Mouse (Mus musculus) kidney, postnatal 0 days (tissue): Measurements from ENCODE around the gene Gm1604a. TPM values are rescaled to one million over a fixed set of nuclear protein-coding genes. Genes with fewer than 3 reads are reported as not detected.
"Not testable (repeated sequence)": the region's sequence is repeated elsewhere in the genome, so short reads cannot be mapped to it uniquely, and the experiment has no call there.

Experiments
- ATAC-seq: fragments of 200-750 bp; cut with Nextera tagmentation; replicated peaks from 2 replicates; pipeline ENCODE4 v1.8.0; 2017; ENCODE audit warnings: low read depth, moderate number of reproducible peaks, moderate TSS enrichment, moderate library complexity; ENCODE audit not compliant: low FRiP score
- DNase-seq: peaks from one replicate; pipeline ENCODE4 v3.0.0-alpha.2; 2016; ENCODE audit warnings: low spot score
- H3K27ac ChIP-seq: fragments of 300-500 bp; sonication (generic); 2 replicates; pipeline ENCODE4 v1.5.1; 2014; ENCODE audit warnings: mild to moderate bottlenecking
- H3K27me3 ChIP-seq: fragments of 300-500 bp; sonication (generic); 2 replicates; pipeline ENCODE4 v1.6.1; 2014; ENCODE audit warnings: low read length, mixed read lengths; ENCODE audit not compliant: insufficient read depth
- H3K36me3 ChIP-seq: fragments of 300-500 bp; sonication (generic); 2 replicates; pipeline ENCODE4 v1.6.1; 2014; ENCODE audit warnings: low read length, mixed read lengths; ENCODE audit not compliant: insufficient read depth
- H3K4me1 ChIP-seq: fragments of 300-500 bp; sonication (generic); replicated peaks from 2 replicates; pipeline ENCODE4 v1.6.1; 2014; ENCODE audit warnings: antibody characterized with exemption, low read length, mixed read lengths; ENCODE audit not compliant: insufficient read depth
- H3K4me2 ChIP-seq: fragments of 300-500 bp; sonication (generic); 2 replicates; pipeline ENCODE4 v1.6.1; 2014; ENCODE audit warnings: mild to moderate bottlenecking, low read length, moderate library complexity, mixed read lengths
- H3K4me3 ChIP-seq: fragments of 300-500 bp; sonication (generic); replicated peaks from 2 replicates; pipeline ENCODE4 v1.5.1; 2014; ENCODE audit warnings: low read depth, low read length
- H3K9ac ChIP-seq: fragments of 300-500 bp; sonication (generic); 2 replicates; pipeline ENCODE4 v1.6.1; 2014; ENCODE audit warnings: low read depth, low read length
- H3K9me3 ChIP-seq: fragments of 300-500 bp; sonication (generic); replicated peaks from 2 replicates; pipeline ENCODE4 v1.6.1; 2016; ENCODE audit warnings: low read length, inconsistent platforms, mixed read lengths
- WGBS: fragments of 180-500 bp; shearing (Covaris S2); extraction: QIAGEN DNeasy Blood & Tissue Kit; methylation state at CpG from one replicate; pipeline ENCODE4 v1.1.7; 2014; 5-methylcytosine and 5-hydroxymethylcytosine counted together
- polyA plus RNA-seq: library from polyadenylated mRNA; unstranded; fragments of >200 nt; fragmentation: Nextera tagmentation; extraction: Ambion mirVana; gene quantifications from 2 replicates; pipeline ENCODE4 v1.2.1, GENCODE M21; 2015

Gm1604a gene
- polyA plus RNA-seq, 1 experiment from 2014 or later = 0.43 TPM

DNA sequence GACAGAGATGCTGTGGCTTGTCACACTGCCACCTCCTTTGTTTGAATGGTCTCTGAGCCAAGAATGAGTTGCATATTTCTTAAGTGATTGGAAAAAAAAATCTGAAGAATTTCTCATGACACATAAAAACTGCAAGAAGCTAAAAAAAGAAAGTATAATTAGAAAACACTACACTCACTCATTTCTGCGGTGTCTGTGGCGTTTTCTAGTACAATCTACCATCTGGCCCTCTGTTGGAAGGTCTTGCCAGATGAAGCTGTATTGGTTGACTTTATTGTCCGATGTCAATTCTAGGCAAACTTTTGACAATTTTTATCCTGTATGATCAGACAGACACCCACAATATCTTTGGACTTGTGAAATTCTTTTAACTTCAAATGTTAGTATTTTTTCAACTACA lies 95.5 kb downstream of the Gm1604a start:
- H3K36me3 ChIP-seq, H3K9ac ChIP-seq, ATAC-seq, H3K4me2 ChIP-seq, H3K9me3 ChIP-seq, H3K4me3 ChIP-seq, DNase-seq, H3K27ac ChIP-seq, H3K4me1 ChIP-seq, H3K27me3 ChIP-seq: not testable (repeated sequence)
- WGBS = 92% methylated on average over 3 of the region's 3 CpGs

DNA sequence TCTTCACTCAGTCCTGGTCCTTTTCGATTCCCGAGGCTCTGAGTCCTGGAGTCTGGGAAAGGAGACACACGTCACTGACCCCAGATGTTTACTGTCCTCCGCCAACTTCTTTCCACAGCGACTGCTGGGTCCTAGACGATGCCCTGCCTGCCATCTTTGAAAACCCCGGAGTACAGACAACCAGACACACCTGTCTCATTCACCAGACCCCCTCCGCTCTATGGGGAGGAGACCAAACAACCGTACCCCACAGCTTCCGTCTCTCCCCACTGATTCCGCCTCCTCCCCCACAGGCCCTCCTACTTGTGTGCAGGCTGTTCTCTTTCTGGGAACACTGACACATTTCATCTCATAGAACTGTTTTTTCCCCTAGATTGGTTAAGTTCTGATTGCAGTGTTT lies 97.2 kb downstream of the Gm1604a start:
- not testable (repeated sequence) for H3K4me2 ChIP-seq, H3K27me3 ChIP-seq, H3K4me3 ChIP-seq, H3K36me3 ChIP-seq, H3K4me1 ChIP-seq, H3K9ac ChIP-seq, H3K27ac ChIP-seq, H3K9me3 ChIP-seq, ATAC-seq
- 36% methylated on average over 11 of the region's 11 CpGs for WGBS
- peak; percentile 3 for DNase-seq

DNA sequence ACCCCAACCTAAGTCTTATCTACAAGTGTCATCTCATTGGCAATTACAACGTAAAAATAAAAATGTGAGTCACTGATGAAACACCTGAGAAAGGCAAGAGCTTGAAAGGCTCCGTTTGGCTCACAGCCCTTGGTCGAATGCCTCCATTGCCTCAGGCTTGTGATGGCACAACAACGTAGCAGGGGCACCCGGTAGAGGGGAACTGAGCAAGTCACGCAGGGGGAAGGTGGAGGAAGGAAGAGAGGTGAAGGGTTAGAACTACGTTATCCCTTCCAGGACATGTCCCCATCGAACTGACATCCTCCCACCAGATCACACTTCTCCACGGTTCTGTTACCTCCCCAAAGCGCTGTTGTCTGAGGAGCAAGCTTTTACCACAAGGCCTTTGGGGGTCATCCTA lies 101.1 kb downstream of the Gm1604a start:
- 35% methylated on average over 6 of the region's 10 CpGs for WGBS
- H3K27ac ChIP-seq, DNase-seq, H3K4me1 ChIP-seq, H3K36me3 ChIP-seq, H3K4me3 ChIP-seq, H3K9ac ChIP-seq, ATAC-seq, H3K27me3 ChIP-seq, H3K9me3 ChIP-seq, H3K4me2 ChIP-seq: not testable (repeated sequence)

DNA sequence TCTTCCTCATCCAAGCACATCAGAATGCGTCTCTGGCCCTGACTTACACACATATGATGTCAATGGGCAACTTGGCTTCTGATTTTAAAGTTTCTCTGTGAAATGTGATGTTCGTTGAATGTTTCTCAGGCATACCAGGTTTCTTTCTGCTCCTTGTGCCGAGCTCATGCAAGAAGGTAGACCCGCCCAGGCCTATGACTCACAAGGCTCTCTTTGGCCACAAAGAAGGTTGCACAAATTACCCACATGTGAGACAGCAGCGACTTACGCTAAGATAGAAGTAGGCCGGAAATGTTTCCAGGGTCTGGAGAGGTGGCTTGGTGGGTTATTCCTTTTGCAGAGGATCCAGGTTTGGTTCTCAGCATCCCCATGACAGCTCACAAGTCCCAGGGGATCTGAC lies 108.6 kb downstream of the Gm1604a start:
- not testable (repeated sequence) for H3K4me3 ChIP-seq, DNase-seq, H3K27me3 ChIP-seq, H3K27ac ChIP-seq, H3K4me2 ChIP-seq, H3K9me3 ChIP-seq, ATAC-seq, H3K9ac ChIP-seq, H3K36me3 ChIP-seq, H3K4me1 ChIP-seq
- WGBS = no CpG with 5 or more reads among the region's 7 CpGs

DNA sequence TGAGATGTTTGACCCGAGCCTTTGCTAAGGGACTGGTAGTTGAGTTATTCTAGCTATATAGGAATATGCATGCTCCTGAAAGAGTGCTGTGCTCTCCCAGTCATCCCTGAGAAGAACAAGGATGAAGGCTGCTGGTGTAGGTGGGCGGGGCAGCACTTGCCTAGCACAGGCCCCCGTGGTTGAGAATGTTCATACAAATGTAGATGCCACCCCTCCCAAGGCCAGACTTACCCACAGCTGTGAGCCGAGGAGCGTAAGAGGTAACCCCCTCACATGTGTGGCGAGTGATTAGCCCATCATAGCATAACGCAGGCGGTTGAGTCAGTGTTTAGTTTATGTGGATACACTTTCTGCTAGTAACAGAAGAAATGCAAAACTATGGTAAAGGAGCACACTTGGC lies 109.9 kb downstream of the Gm1604a start:
- DNase-seq = not testable (repeated sequence)

More for the DNA sequence above, 109.9 kb downstream of the Gm1604a start:
- H3K4me1 ChIP-seq, H3K4me2 ChIP-seq, H3K27me3 ChIP-seq, H3K9me3 ChIP-seq, H3K27ac ChIP-seq, H3K9ac ChIP-seq, ATAC-seq, H3K4me3 ChIP-seq, H3K36me3 ChIP-seq: not testable (repeated sequence)
- 90% methylated on average over 7 of the region's 8 CpGs for WGBS

Other genes with a start within 250 kb of the Gm1604a start
- 281 and 313 TPM in 2 replicates for gene Ezr, start 242.8 kb upstream of the Gm1604a start, polyA plus RNA-seq
- 63.4 and 65.6 TPM in 2 replicates for gene Rsph3b, start 76.9 kb upstream of the Gm1604a start, polyA plus RNA-seq
- gene Tagap1, start 64.4 kb upstream of the Gm1604a start, polyA plus RNA-seq = 43.6 and 45.9 TPM in 2 replicates
- gene Rnaset2b, start 54.9 kb upstream of the Gm1604a start, polyA plus RNA-seq = 567 and 580 TPM in 2 replicates
- gene Gm49721, start 46.7 kb upstream of the Gm1604a start, polyA plus RNA-seq = 0.20 and 0.38 TPM in 2 replicates
- 8.4 and 8.8 TPM in 2 replicates for gene Rps6ka2, start 144.5 kb downstream of the Gm1604a start, polyA plus RNA-seq